Mouse (Mus musculus) CD8-positive naive resting alpha-beta T cell, adult 2 months (primary cell): Measurements from ENCODE around the gene Pias3.
"Not testable (repeated sequence)": the region's sequence is repeated elsewhere in the genome, so short reads cannot be mapped to it uniquely, and the experiment has no call there.

Experiments used
- DNase-seq, 2 experiments: peaks; one replicate each; pipeline ENCODE4 v3.0.0; 2022; ENCODE audit warnings: low read depth in 2 of 2, low spot score in 2 of 2

Gene Pias3

DNA sequence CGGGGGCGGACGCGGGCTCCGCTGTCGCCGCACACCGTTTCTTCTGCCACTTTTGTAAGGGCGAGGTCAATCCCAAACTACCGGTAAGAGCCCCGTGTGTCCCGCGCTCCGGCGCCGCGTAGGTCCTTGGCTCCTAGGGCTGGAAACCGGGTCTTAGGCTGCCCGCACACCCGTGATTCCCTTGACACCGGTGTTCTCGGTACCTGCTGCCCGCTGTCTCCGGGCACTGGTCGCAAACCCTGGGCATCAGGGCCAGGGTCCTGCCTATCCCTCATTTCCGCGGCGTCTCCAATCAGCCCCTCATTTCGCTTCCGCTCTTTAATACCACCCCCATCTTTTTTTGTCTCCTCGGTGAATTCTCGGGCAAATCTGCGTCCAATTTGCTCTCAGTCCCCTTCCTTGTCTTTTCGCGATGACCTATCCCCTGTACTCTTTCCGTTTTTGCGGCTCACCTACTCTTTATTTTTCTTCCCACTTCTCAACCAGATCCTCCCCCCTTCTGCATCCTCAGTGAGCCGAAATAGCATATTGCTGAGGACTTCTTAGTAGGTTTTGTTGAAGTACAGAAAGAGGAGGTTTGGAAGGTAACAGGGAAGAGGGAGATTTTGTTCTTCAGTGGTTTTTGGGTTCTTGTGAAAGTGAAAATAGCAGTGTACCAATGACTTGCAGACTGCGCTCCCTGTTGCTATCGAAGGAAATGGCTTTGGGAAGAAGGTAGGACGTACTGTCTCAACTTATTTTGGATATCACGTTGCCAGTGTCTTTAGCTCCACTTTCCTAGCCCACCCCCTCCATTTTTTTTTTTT is 31.8 kb downstream of the Pias3 start:
- peak in 1 of 2 experiments; percentile 23 for DNase-seq

DNA sequence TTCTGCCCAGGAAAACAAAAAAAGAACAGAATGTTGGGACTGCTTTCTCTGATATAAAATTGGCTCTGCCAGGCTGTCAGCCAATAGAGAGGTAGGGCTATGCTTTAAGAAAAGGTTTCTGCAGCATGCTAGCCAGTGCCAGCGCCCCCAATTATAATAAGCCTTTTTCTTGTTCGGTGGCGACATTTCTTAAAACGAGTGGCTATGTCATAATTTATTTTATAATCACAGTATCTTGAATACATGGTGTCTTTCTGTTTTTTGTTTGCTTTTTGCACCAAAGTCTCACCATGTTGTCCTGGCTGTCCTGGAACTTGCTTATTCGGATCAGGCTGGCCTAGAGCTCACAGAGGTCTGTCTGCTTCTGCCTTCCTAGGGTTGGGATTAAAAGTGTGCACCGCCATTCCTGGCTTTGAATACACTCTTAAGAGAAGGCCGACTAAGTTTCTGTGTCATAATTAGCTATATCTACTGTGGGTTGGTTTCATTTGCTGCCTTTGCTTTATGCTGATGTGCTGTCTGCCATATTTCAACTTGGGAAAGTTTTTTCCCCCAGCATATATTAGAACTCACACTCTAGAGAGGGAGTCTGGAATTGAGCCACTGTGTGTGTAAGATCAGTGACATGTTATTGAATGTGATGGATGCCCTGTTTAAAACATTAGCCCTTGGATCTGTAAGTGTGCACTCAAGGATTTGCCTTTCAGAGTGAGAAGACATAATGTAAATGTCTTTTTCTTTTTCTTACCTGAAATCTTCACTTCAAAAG is 32.6 kb downstream of the Pias3 start:
- DNase-seq: no peak

DNA sequence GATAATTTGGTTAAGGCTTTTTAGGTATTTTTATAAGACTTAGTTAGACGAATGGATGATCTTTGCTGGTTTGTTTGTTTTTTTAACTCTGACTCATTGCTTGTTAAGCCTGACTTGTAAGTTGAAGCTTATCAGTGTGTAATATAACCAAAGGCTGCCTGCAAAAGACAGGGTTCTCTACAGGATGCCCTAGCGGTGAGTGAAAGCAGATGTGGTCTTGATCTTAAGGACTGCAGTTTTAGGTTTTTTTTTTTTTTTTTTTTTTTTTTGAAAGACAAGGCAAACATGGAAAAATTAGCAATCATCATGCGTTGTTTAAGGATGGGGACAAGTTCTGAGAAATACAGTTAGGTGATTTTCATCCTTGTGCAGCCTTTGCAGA is 33.2 kb downstream of the Pias3 start:
- no peak for DNase-seq

DNA sequence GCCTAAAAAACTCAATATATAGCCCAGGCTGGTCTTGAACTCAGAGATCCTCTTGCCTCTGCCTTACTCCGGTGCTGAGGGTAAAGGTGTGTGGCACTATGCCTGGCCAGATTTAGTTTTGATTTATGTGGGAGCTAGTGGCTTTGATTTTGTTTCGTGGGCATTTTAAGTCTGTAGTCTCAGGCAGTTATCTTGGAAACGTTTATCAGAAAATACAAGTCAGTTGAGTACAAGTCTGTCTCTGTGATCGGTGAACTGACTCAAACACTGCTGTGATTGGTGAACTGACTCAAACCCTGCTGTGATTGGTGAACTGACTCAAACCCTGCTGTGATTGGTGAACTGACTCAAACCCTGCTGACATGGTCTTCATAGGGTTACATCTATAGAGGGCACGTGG is 34.6 kb downstream of the Pias3 start:
- DNase-seq: no peak

DNA sequence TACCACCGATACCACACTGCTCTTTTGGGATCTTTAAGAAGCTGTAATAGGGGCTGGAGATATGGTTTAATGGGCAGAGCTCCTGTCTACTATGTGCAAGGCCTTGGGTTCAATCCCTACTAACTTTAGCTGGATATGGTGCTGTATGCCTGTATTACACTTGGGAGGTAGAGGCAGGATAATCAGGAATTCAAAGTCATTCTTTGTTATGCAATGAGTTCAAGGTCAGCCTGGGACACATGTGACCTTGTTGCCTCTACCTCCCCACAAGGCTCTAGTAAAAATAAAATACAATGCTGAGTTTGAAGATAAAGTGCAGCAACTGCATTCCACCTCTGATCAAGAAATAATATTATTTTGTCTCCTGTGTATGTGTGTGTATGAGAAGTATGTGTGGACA is 37.8 kb downstream of the Pias3 start:
- no peak for DNase-seq

DNA sequence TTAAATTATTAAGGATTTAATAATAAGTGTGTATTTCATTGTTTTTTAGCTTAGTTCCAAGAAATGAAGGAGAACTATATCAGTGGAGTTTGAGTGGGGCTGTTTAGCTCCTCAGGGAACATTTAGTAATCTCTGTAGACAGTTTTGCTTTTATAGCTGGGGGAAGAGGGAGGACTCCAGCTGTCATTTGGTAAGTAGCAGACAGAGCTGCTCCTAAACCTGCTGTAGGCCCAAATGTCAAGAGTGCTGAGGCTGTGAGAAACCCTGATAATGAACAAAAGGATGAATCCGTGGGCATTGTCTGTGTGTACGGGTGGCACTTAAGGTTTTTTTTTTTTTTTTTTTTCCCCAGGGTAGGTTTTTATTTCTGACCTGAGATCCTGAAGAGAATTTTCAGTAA is 39.0 kb downstream of the Pias3 start:
- DNase-seq: no peak

DNA sequence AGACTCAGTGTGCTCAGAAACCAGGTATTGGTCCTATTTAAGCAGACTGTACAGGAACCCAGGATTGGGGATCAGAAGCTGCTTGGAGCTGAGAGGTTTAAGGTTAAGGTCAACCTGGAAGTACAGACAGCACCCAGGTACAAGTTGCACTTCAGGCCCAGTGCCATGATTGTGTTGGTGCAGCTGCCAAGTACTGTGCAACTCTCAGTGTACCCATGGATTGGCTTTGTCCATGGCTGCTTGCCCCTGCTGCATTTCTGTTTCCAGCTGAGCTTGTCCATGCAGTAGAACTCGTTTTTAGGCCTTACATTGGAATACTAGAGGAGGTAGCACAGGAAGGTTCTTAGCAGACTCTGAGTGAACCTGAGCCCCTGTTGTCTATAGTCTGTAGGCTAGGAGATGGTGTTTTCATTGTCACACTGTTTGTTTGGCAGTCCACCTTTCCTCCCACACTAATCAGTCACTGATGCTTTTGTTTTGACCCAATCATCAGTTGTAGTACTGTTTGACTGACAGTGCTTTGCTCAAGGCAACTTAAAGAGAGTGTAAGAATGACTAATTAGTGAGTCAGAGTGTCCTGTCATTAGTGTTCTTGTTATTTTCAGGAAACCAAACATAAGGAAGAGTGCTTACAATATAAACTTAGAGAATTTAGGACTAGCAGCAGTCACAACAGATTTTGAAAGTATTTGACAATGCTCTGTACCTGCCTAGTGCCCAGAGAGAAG is 41.0 kb downstream of the Pias3 start:
- DNase-seq: no peak

DNA sequence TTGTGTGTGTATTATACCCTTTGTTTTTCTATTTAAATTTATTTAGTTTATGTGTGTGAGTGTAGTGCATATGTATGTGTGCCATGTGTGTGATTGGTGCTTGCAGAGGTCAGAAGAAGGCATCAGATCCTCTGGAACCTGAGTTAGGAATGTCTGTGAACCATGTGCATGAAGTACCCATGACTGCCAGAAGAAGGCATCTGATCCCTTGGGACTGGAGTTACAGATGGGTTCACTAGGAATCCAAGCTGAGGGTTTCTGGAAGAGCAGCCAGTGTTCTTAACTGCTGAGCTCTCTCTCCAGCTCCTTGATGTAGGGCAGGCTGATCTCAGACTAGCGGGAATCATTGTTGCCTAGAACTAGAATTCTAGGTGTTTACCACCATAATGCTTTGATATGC is 41.8 kb downstream of the Pias3 start:
- DNase-seq: no peak

DNA sequence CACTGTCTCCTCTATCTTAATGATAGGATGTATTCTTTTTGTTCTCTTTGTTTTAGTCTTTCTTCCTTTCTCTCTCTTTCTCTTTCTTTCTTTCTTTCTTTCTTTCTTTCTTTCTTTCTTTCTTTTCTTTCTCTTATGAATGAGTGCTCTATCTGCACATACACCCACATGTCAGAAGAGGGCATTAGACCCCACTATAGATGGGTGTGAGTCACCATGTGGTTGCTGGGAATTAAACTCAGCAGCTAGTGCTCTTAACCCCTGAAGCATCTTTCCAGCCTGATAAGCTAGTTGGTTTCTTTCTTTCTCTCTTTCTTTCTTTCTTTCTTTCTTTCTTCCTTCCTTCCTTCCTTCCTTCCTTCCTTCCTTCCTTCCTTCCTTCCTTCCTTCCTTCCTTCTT is 44.1 kb downstream of the Pias3 start:
- DNase-seq: not testable (repeated sequence)

DNA sequence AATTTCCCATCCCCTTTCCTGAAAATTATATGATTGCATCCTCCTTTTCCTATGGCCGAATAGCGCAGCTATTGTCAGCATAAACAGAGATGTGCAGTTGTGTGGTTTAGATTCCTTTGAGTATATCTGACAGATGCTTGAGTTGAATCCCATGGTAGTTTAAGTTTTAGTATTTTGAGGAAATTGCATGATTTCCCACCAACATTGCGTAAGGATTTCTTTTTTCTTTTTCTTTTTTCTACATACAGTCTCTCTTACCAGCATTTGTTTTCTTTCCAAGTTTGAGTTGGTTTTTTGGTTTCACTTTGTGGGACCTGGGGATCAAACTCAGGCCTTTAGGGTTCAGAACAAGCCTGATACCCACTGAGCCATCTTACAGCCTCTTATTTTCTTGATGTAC is 48.2 kb downstream of the Pias3 start:
- no peak for DNase-seq

DNA sequence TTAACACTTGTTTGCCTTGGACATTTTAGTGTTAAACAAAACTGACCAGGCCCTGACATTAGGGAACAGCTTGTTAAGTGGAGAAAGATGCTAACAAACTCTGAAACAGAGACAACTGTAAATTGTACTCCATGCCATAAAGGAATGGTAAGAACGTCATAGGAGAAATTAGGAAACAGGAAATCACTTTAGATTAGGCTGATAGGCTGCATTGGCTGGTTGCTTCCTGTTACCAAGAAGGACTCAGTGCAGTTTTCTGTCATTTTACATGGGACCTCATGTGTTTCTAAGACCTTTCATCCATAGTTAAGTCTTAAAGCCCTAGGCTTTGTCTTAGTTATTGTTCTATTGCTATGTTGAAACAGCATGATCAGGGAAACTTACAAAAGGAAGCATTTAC is 50.6 kb downstream of the Pias3 start:
- no peak for DNase-seq
